Mouse (Mus musculus): ENCODE measurements around the gene Zfp933.
"Not testable (repeated sequence)": the region's sequence is repeated elsewhere in the genome, so short reads cannot be mapped to it uniquely, and the experiment has no call there.

The Zfp933 gene

GRCm38 (mm10) chr4:147847614-147848583 is at the start of gene Zfp933:
Gene Zfp933 (minus strand): TSS chr4:147848366.
- peak; percentile 94 for DNase-seq (ENCODE audit: extremely low read depth, low read depth)

GRCm38 (mm10) chr4:147897348-147897747 is 49.2 kb upstream of the Zfp933 start:
- no peak for DNase-seq (ENCODE audit: extremely low read depth, low read depth)

- DNase-seq (ENCODE audit: extremely low read depth, low read depth): no peak
Measured at GRCm38 (mm10) chr4:147896411-147896810, 48.2 kb upstream of the Zfp933 start.

- DNase-seq (ENCODE audit: extremely low read depth, low read depth): no peak
Measured at GRCm38 (mm10) chr4:147895815-147896330, 47.7 kb upstream of the Zfp933 start.

GRCm38 (mm10) chr4:147890341-147890740 is 42.2 kb upstream of the Zfp933 start:
- no peak for DNase-seq (ENCODE audit: extremely low read depth, low read depth)

GRCm38 (mm10) chr4:147888237-147888636 is 40.1 kb upstream of the Zfp933 start:
- DNase-seq (ENCODE audit: extremely low read depth, low read depth): no peak

- DNase-seq (ENCODE audit: extremely low read depth, low read depth): no peak
Measured at GRCm38 (mm10) chr4:147887277-147887676, 39.1 kb upstream of the Zfp933 start.

- DNase-seq (ENCODE audit: extremely low read depth, low read depth): no peak
Measured at GRCm38 (mm10) chr4:147886158-147886557, 38.0 kb upstream of the Zfp933 start.

GRCm38 (mm10) chr4:147884138-147884537 is 36.0 kb upstream of the Zfp933 start:
- no peak for DNase-seq (ENCODE audit: extremely low read depth, low read depth)

GRCm38 (mm10) chr4:147883041-147883440 is 34.9 kb upstream of the Zfp933 start:
- DNase-seq (ENCODE audit: extremely low read depth, low read depth): no peak

GRCm38 (mm10) chr4:147881792-147882191 is 33.6 kb upstream of the Zfp933 start:
- DNase-seq (ENCODE audit: extremely low read depth, low read depth): no peak

- no peak for DNase-seq (ENCODE audit: extremely low read depth, low read depth)
Measured at GRCm38 (mm10) chr4:147879865-147880264, 31.7 kb upstream of the Zfp933 start.

GRCm38 (mm10) chr4:147879456-147879855 is 31.3 kb upstream of the Zfp933 start:
- DNase-seq (ENCODE audit: extremely low read depth, low read depth): no peak

- DNase-seq (ENCODE audit: extremely low read depth, low read depth): no peak
Measured at GRCm38 (mm10) chr4:147878537-147878936, 30.4 kb upstream of the Zfp933 start.

GRCm38 (mm10) chr4:147875852-147876575 is 27.8 kb upstream of the Zfp933 start:
- DNase-seq (ENCODE audit: extremely low read depth, low read depth): no peak

GRCm38 (mm10) chr4:147869238-147869637 is 21.1 kb upstream of the Zfp933 start:
- DNase-seq (ENCODE audit: extremely low read depth, low read depth): no peak

- DNase-seq (ENCODE audit: extremely low read depth, low read depth): peak; percentile 100
Measured at GRCm38 (mm10) chr4:147868450-147869031, 20.4 kb upstream of the Zfp933 start, which contains the start of the genes Miip and Fv1. Gene Miip (minus strand): TSS chr4:147868816. Gene Fv1 (plus strand): TSS chr4:147868979.

- no peak for DNase-seq (ENCODE audit: extremely low read depth, low read depth)
Measured at GRCm38 (mm10) chr4:147867563-147868449, 19.6 kb upstream of the Zfp933 start.

- DNase-seq (ENCODE audit: extremely low read depth, low read depth): not testable (repeated sequence)
Measured at GRCm38 (mm10) chr4:147866793-147867192, 18.6 kb upstream of the Zfp933 start.

GRCm38 (mm10) chr4:147866056-147866455 is 17.9 kb upstream of the Zfp933 start:
- no peak for DNase-seq (ENCODE audit: extremely low read depth, low read depth)

Measured in MEL-GATA-1-ER (cell line).